Mouse (Mus musculus): Measurements from ENCODE around the gene Gm3238.

GRCm38 (mm10) chr10:77818523-77818922 is 47.4 kb upstream of the Gm3238 start:
- TF ChIP-seq ZNF384 (IDR thresholded peaks at IDR 0.05; ENCODE audit: low read depth, low read length) (no peak), ZC3H11A (IDR thresholded peaks at IDR 0.05; ENCODE audit: borderline replicate concordance, low read depth, low read length) (no peak), MAFK (IDR thresholded peaks at IDR 0.05; ENCODE audit: insufficient read depth, low read depth, low read length) (no peak)
